Mouse (Mus musculus) midbrain, postnatal 0 days (tissue): ENCODE data around the gene Skap1. TPM values are rescaled to one million over a fixed set of nuclear protein-coding genes. Genes with fewer than 3 reads are reported as not detected.

Source experiments
- ATAC-seq: fragments of 200-750 bp; cut with Nextera tagmentation; 2 replicates; pipeline ENCODE4 v1.8.0; 2017; ENCODE audit warnings: moderate number of reproducible peaks, mild to moderate bottlenecking, moderate TSS enrichment, moderate library complexity; ENCODE audit not compliant: low FRiP score
- DNase-seq: peaks from one replicate; pipeline ENCODE4 v3.0.0-alpha.2; 2015; ENCODE audit warnings: low spot score
- H3K27ac ChIP-seq: fragments of 300-500 bp; sonication (generic); 2 replicates; pipeline ENCODE4 v1.5.1; 2014; ENCODE audit warnings: low read depth, mild to moderate bottlenecking, low read length, mixed read lengths
- H3K27me3 ChIP-seq: fragments of 300-500 bp; sonication (generic); 2 replicates; pipeline ENCODE4 v1.6.1; 2014; ENCODE audit warnings: low read length, control low read depth, mixed read lengths; ENCODE audit not compliant: insufficient read depth
- H3K36me3 ChIP-seq: fragments of 300-500 bp; sonication (generic); 2 replicates; pipeline ENCODE4 v1.6.1; 2014; ENCODE audit warnings: low read length, control low read depth, mixed read lengths; ENCODE audit not compliant: insufficient read depth
- H3K4me1 ChIP-seq: fragments of 300-500 bp; sonication (generic); 2 replicates; pipeline ENCODE4 v1.6.1; 2014; ENCODE audit warnings: mild to moderate bottlenecking, control low read depth, antibody characterized with exemption, low read length, mixed read lengths; ENCODE audit not compliant: insufficient read depth
- H3K4me2 ChIP-seq: fragments of 300-500 bp; sonication (generic); 2 replicates; pipeline ENCODE4 v1.6.1; 2014; ENCODE audit warnings: low read depth, mild to moderate bottlenecking, low read length, mixed read lengths; ENCODE audit not compliant: poor library complexity, severe bottlenecking
- H3K4me3 ChIP-seq: fragments of 300-500 bp; sonication (generic); 2 replicates; pipeline ENCODE4 v1.5.1; 2014; ENCODE audit warnings: low read depth, mild to moderate bottlenecking, low read length, moderate library complexity
- H3K9ac ChIP-seq: fragments of 300-500 bp; sonication (generic); replicated peaks from 2 replicates; pipeline ENCODE4 v1.6.1; 2014; ENCODE audit warnings: mild to moderate bottlenecking, low read length, moderate library complexity, mixed read lengths; ENCODE audit not compliant: poor library complexity, severe bottlenecking
- H3K9me3 ChIP-seq: fragments of 300-500 bp; sonication (generic); 2 replicates; pipeline ENCODE4 v1.6.1; 2016; ENCODE audit warnings: low read length, control low read depth
- CTCF ChIP-seq: IDR thresholded peaks from 2 replicates; pipeline ENCODE4 v1.5.1; 2016; ENCODE audit warnings: antibody characterized with exemption, mild to moderate bottlenecking
- WGBS: fragments of 180-500 bp; shearing (Covaris S2); extraction: QIAGEN DNeasy Blood & Tissue Kit; methylation state at CpG from one replicate; pipeline ENCODE4 v1.1.7; 2014; 5-methylcytosine and 5-hydroxymethylcytosine counted together
- polyA plus RNA-seq: library from polyadenylated mRNA; unstranded; fragments of >200 nt; fragmentation: Nextera tagmentation; extraction: Ambion mirVana; gene quantifications from 2 replicates; pipeline ENCODE4 v1.2.1, GENCODE M21; 2015
- total RNA-seq: library from RNA; depleted of rRNA; stranded (reverse); fragments of >200 nt; gene quantifications from 2 replicates; pipeline ENCODE4 v1.2.3, GENCODE M21; 2014

The Skap1 gene
- total and polyA plus RNA-seq, 2 experiments from 2014 or later = 1.0 to 3.2 TPM

GRCm38 (mm10) chr11:96621167-96621566 is 156.8 kb downstream of the Skap1 start:
- Histone ChIP-seq H3K9me3 (no peaks in the 10 kb centered on the region), H3K36me3 (no peaks in the 10 kb centered on the region), H3K27ac (no peak overlapping the region), H3K4me1 (no peaks in the 10 kb centered on the region), H3K4me2 (no peak overlapping the region), H3K27me3 (peaks cover 4% of the 10 kb centered on the region; the same call in 1 of the 2 replicates), H3K9ac (no peak overlapping the region), H3K4me3 (no peak overlapping the region)
- ATAC-seq = no peak
- peak; percentile 91 for TF ChIP-seq CTCF
- WGBS = 26% methylated on average over 4 of the region's 4 CpGs
- peak; percentile 92 for DNase-seq

- Histone ChIP-seq H3K4me2 (no peak overlapping the region), H3K36me3 (no peaks in the 10 kb centered on the region), H3K9ac (no peak overlapping the region), H3K27ac (no peak overlapping the region), H3K4me1 (no peaks in the 10 kb centered on the region), H3K27me3 (peaks cover 8% of the 10 kb centered on the region; the same call in 1 of the 2 replicates), H3K9me3 (no peaks in the 10 kb centered on the region), H3K4me3 (no peak overlapping the region)
- TF ChIP-seq CTCF = peak; percentile 36; the same call in 1 of the 2 replicates
- no peak for ATAC-seq
- peak; percentile 63 for DNase-seq
- WGBS = 19% methylated on average over 9 of the region's 9 CpGs
Observed at GRCm38 (mm10) chr11:96622782-96623181, 158.4 kb downstream of the Skap1 start.

GRCm38 (mm10) chr11:96624436-96624835 is 160.0 kb downstream of the Skap1 start:
- WGBS = 47% methylated on average over 4 of the region's 4 CpGs
- Histone ChIP-seq H3K4me3 (no peak overlapping the region), H3K4me2 (no peak overlapping the region), H3K27ac (no peak overlapping the region), H3K36me3 (no peaks in the 10 kb centered on the region), H3K27me3 (0 out of 2 replicates have a peak, but pooled peaks cover 4% of the 10 kb centered on the region), H3K4me1 (no peaks in the 10 kb centered on the region), H3K9ac (no peak overlapping the region), H3K9me3 (no peaks in the 10 kb centered on the region)
- peak; percentile 67 for DNase-seq
- TF ChIP-seq CTCF = peak; percentile 69
- no peak for ATAC-seq

GRCm38 (mm10) chr11:96629775-96630174 is 165.4 kb downstream of the Skap1 start:
- Histone ChIP-seq H3K9me3 (no peaks in the 10 kb centered on the region), H3K4me3 (no peak overlapping the region), H3K36me3 (no peaks in the 10 kb centered on the region), H3K4me1 (no peaks in the 10 kb centered on the region), H3K27me3 (0 out of 2 replicates have a peak, but pooled peaks cover 4% of the 10 kb centered on the region), H3K4me2 (peak overlapping the region; percentile 2; the same call in 1 of the 2 replicates), H3K27ac (no peak overlapping the region), H3K9ac (no peak overlapping the region)
- WGBS = 46% methylated on average over 9 of the region's 9 CpGs
- TF ChIP-seq CTCF = no peak
- DNase-seq (peak; percentile 66), ATAC-seq (no peak)

GRCm38 (mm10) chr11:96631521-96631920 is 167.1 kb downstream of the Skap1 start:
- no peak overlapping the region for H3K27ac ChIP-seq
- H3K9me3 ChIP-seq = no peaks in the 10 kb centered on the region
- DNase-seq = no peak
- no peak overlapping the region for H3K4me2 ChIP-seq
- H3K36me3 ChIP-seq = no peaks in the 10 kb centered on the region
- no peak overlapping the region for H3K4me3 ChIP-seq
- no peak overlapping the region for H3K9ac ChIP-seq
- ATAC-seq = no peak
- 0 out of 2 replicates have a peak, but pooled peaks cover 4% of the 10 kb centered on the region for H3K27me3 ChIP-seq
- no peak for TF ChIP-seq CTCF
- WGBS = 76% methylated on average over 3 of the region's 3 CpGs
- no peaks in the 10 kb centered on the region for H3K4me1 ChIP-seq

GRCm38 (mm10) chr11:96637927-96638326 is 173.5 kb downstream of the Skap1 start:
- H3K27ac ChIP-seq = no peak overlapping the region
- DNase-seq (no peak), ATAC-seq (no peak)
- H3K9ac ChIP-seq = no peak overlapping the region
- no peaks in the 10 kb centered on the region for H3K9me3 ChIP-seq
- no peaks in the 10 kb centered on the region for H3K27me3 ChIP-seq
- H3K4me2 ChIP-seq = no peak overlapping the region
- TF ChIP-seq CTCF = no peak
- WGBS = 71% methylated on average over 7 of the region's 7 CpGs
- no peaks in the 10 kb centered on the region for H3K4me1 ChIP-seq
- H3K36me3 ChIP-seq = no peaks in the 10 kb centered on the region
- H3K4me3 ChIP-seq = no peak overlapping the region
